Mouse (Mus musculus) forebrain, embryonic 12.5 days (tissue): ENCODE results near the gene Col9a1. TPM values are rescaled to one million over a fixed set of nuclear protein-coding genes. Genes with fewer than 3 reads are reported as not detected.

ENCODE experiments used
- ATAC-seq: fragments of 200-750 bp; cut with Nextera tagmentation; 2 replicates; pipeline ENCODE4 v1.8.0; 2017; ENCODE audit warnings: moderate TSS enrichment; ENCODE audit not compliant: low FRiP score
- H3K27ac ChIP-seq: fragments of 300-500 bp; sonication (generic); 2 replicates; pipeline ENCODE4 v1.5.1; 2016; ENCODE audit warnings: mild to moderate bottlenecking
- H3K27me3 ChIP-seq: fragments of 300-500 bp; sonication (generic); 2 replicates; pipeline ENCODE4 v1.6.1; 2016; ENCODE audit warnings: mild to moderate bottlenecking
- H3K36me3 ChIP-seq: fragments of 300-500 bp; sonication (generic); replicated peaks from 2 replicates; pipeline ENCODE4 v1.6.1; 2016; ENCODE audit warnings: mild to moderate bottlenecking
- H3K4me1 ChIP-seq: fragments of 300-500 bp; sonication (generic); 2 replicates; pipeline ENCODE4 v1.6.1; 2016
- H3K4me2 ChIP-seq: fragments of 300-500 bp; sonication (generic); 2 replicates; pipeline ENCODE4 v1.6.1; 2016; ENCODE audit warnings: mild to moderate bottlenecking, moderate library complexity
- H3K4me3 ChIP-seq: fragments of 300-500 bp; sonication (generic); replicated peaks from 2 replicates; pipeline ENCODE4 v1.5.1; 2016; ENCODE audit warnings: mild to moderate bottlenecking
- H3K9ac ChIP-seq: fragments of 300-500 bp; sonication (generic); 2 replicates; pipeline ENCODE4 v1.6.1; 2016; ENCODE audit warnings: mild to moderate bottlenecking
- H3K9me3 ChIP-seq: fragments of 300-500 bp; sonication (generic); 2 replicates; pipeline ENCODE4 v1.6.1; 2016
- WGBS: fragments of 180-500 bp; shearing (Covaris S2); methylation state at CpG from one replicate; pipeline ENCODE4 v1.1.7; 2016; 5-methylcytosine and 5-hydroxymethylcytosine counted together
- polyA plus RNA-seq: library from polyadenylated mRNA; unstranded; fragments of >200 nt; fragmentation: Nextera tagmentation; extraction: Ambion mirVana; gene quantifications from 2 replicates; pipeline ENCODE4 v1.2.1, GENCODE M21; 2016

Gene Col9a1
- polyA plus RNA-seq, 1 experiment from 2014 or later, result 13.8 TPM

GRCm38 (mm10) chr1:24249105-24249664, 71.8 kb downstream of the Col9a1 start:
- ATAC-seq, result peak; percentile 70
- Histone ChIP-seq H3K36me3 (no peaks in the 10 kb centered on the region), H3K27ac (no peak overlapping the region), H3K27me3 (0 out of 2 replicates have a peak, but pooled peaks cover 2% of the 10 kb centered on the region), H3K4me3 (no peak overlapping the region), H3K4me2 (no peak overlapping the region), H3K9me3 (no peaks in the 10 kb centered on the region), H3K9ac (no peak overlapping the region), H3K4me1 (peaks cover 8% of the 10 kb centered on the region; the same call in 1 of the 2 replicates)
- WGBS, result 46% methylated on average over 3 of the region's 3 CpGs

GRCm38 (mm10) chr1:24257961-24258360, 80.6 kb downstream of the Col9a1 start:
- Histone ChIP-seq H3K36me3 (no peaks in the 10 kb centered on the region), H3K27me3 (no peaks in the 10 kb centered on the region), H3K4me1 (no peaks in the 10 kb centered on the region), H3K4me3 (no peak overlapping the region), H3K27ac (no peak overlapping the region), H3K9me3 (no peaks in the 10 kb centered on the region), H3K4me2 (no peak overlapping the region), H3K9ac (no peak overlapping the region)
- 75% methylated on average over 5 of the region's 5 CpGs for WGBS
- ATAC-seq, result no peak

GRCm38 (mm10) chr1:24259419-24259818, 82.0 kb downstream of the Col9a1 start:
- no peak overlapping the region for H3K4me3 ChIP-seq
- H3K4me1 ChIP-seq, result no peaks in the 10 kb centered on the region
- H3K27me3 ChIP-seq, result no peaks in the 10 kb centered on the region
- no peak overlapping the region for H3K27ac ChIP-seq
- WGBS, result 77% methylated on average over 6 of the region's 6 CpGs
- H3K36me3 ChIP-seq, result no peaks in the 10 kb centered on the region
- H3K9ac ChIP-seq, result no peak overlapping the region
- no peak for ATAC-seq
- H3K9me3 ChIP-seq, result no peaks in the 10 kb centered on the region
- no peak overlapping the region for H3K4me2 ChIP-seq

GRCm38 (mm10) chr1:24261181-24261580, 83.8 kb downstream of the Col9a1 start:
- Histone ChIP-seq H3K4me2 (no peak overlapping the region), H3K9me3 (no peaks in the 10 kb centered on the region), H3K27ac (no peak overlapping the region)

GRCm38 (mm10) chr1:24267022-24267421, 89.6 kb downstream of the Col9a1 start:
- no peak for ATAC-seq
- WGBS, result 9% methylated on average over 3 of the region's 3 CpGs

More at GRCm38 (mm10) chr1:24261181-24261580, 83.8 kb downstream of the Col9a1 start:
- Histone ChIP-seq H3K36me3 (no peaks in the 10 kb centered on the region), H3K27me3 (no peaks in the 10 kb centered on the region), H3K4me1 (no peaks in the 10 kb centered on the region), H3K4me3 (no peak overlapping the region), H3K9ac (no peak overlapping the region)
- no peak for ATAC-seq

GRCm38 (mm10) chr1:24286360-24286759, 109.0 kb downstream of the Col9a1 start:
- H3K9me3 ChIP-seq, result no peaks in the 10 kb centered on the region
- H3K36me3 ChIP-seq, result no peaks in the 10 kb centered on the region
- 76% methylated on average over 6 of the region's 6 CpGs for WGBS
- H3K9ac ChIP-seq, result no peak overlapping the region
- H3K4me1 ChIP-seq, result no peaks in the 10 kb centered on the region
- no peak overlapping the region for H3K4me3 ChIP-seq
- H3K27me3 ChIP-seq, result no peaks in the 10 kb centered on the region
- ATAC-seq, result no peak
- no peak overlapping the region for H3K4me2 ChIP-seq
- H3K27ac ChIP-seq, result no peak overlapping the region

More at GRCm38 (mm10) chr1:24267022-24267421, 89.6 kb downstream of the Col9a1 start:
- H3K4me3 ChIP-seq, result no peak overlapping the region
- H3K9me3 ChIP-seq, result no peaks in the 10 kb centered on the region
- no peak overlapping the region for H3K9ac ChIP-seq
- H3K27ac ChIP-seq, result no peak overlapping the region
- H3K27me3 ChIP-seq, result 0 out of 2 replicates have a peak, but pooled peaks cover 5% of the 10 kb centered on the region
- H3K4me2 ChIP-seq, result no peak overlapping the region
- H3K36me3 ChIP-seq, result no peaks in the 10 kb centered on the region
- peaks cover 8% of the 10 kb centered on the region for H3K4me1 ChIP-seq

- H3K4me3 ChIP-seq, result no peak overlapping the region
- no peak overlapping the region for H3K4me2 ChIP-seq
- no peaks in the 10 kb centered on the region for H3K4me1 ChIP-seq
- H3K9ac ChIP-seq, result no peak overlapping the region
- 87% methylated on average over 2 of the region's 2 CpGs for whole genome bisulfite sequencing
- no peaks in the 10 kb centered on the region for H3K27me3 ChIP-seq
- no peak for ATAC-seq
- H3K27ac ChIP-seq, result no peak overlapping the region
- no peaks in the 10 kb centered on the region for H3K36me3 ChIP-seq
- no peaks in the 10 kb centered on the region for H3K9me3 ChIP-seq
Observed at GRCm38 (mm10) chr1:24292515-24292914, 115.1 kb downstream of the Col9a1 start.

GRCm38 (mm10) chr1:24294979-24295942, 117.9 kb downstream of the Col9a1 start:
- no peaks in the 10 kb centered on the region for H3K36me3 ChIP-seq
- no peak for ATAC-seq
- H3K4me1 ChIP-seq, result no peaks in the 10 kb centered on the region
- WGBS, result 85% methylated on average over 7 of the region's 7 CpGs
- no peak overlapping the region for H3K4me2 ChIP-seq
- H3K27me3 ChIP-seq, result no peaks in the 10 kb centered on the region
- H3K9me3 ChIP-seq, result no peaks in the 10 kb centered on the region
- no peak overlapping the region for H3K9ac ChIP-seq
- no peak overlapping the region for H3K4me3 ChIP-seq
- no peak overlapping the region for H3K27ac ChIP-seq

GRCm38 (mm10) chr1:24300700-24301099, 123.3 kb downstream of the Col9a1 start:
- H3K9me3 ChIP-seq, result no peaks in the 10 kb centered on the region
- no peaks in the 10 kb centered on the region for H3K36me3 ChIP-seq
- H3K4me2 ChIP-seq, result no peak overlapping the region
- no peak overlapping the region for H3K9ac ChIP-seq
- no peak overlapping the region for H3K4me3 ChIP-seq
- 88% methylated on average over 3 of the region's 3 CpGs for WGBS
- H3K4me1 ChIP-seq, result no peaks in the 10 kb centered on the region
- no peaks in the 10 kb centered on the region for H3K27me3 ChIP-seq
- no peak for ATAC-seq
- no peak overlapping the region for H3K27ac ChIP-seq

Other genes starting within 250 kb of the Col9a1 start
- 107 and 110 TPM in 2 replicates for gene Sdhaf4, start 172.0 kb upstream of the Col9a1 start, polyA plus RNA-seq
- 39.0 and 43.9 TPM in 2 replicates for gene Fam135a, start 77.3 kb upstream of the Col9a1 start, polyA plus RNA-seq